Mouse (Mus musculus): ENCODE data around the gene Ppp1r26.

Ppp1r26 gene

DNA sequence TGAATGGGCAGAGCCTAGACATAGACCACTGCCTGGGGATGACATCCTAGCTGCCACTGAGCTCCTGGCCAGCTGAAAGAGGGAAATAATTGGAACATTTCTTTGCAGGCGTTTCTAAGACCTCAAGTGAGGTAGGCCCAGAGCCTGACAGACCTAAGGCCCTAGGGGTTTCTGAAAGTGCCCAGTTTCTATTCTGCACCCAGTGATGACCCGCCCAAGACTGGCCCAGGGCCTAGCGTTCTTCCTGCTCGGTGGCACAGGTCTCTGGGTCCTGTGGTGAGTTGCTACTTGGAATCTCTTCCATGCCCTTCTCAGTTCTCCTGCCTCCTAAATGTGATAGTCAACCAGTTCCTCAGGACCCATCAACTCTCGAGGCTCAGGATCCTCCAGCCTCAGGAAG is 51.0 kb downstream of the Ppp1r26 start:
- DNase-seq (ENCODE audit: low spot score) = no peak

DNA sequence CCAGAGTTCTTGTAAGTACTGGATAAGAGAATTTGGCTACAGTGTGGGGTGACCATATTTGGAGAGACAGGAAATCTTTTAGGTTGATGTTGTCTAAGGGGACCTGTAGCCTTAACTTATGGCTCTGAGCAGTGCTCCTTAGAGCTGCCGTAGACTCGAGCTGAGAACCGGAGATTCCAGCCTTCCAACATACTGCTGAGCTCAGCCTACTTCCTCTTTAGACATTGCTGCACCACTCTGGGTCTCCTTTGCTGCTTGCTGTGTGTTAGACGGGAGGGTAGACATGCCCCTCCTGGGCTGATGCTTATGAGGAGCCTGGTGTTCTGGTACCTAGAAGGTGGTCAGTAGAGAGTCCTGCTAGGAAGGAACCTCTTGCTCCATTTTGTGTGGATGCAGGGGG is 51.8 kb downstream of the Ppp1r26 start:
- DNase-seq (ENCODE audit: low spot score) = no peak

DNA sequence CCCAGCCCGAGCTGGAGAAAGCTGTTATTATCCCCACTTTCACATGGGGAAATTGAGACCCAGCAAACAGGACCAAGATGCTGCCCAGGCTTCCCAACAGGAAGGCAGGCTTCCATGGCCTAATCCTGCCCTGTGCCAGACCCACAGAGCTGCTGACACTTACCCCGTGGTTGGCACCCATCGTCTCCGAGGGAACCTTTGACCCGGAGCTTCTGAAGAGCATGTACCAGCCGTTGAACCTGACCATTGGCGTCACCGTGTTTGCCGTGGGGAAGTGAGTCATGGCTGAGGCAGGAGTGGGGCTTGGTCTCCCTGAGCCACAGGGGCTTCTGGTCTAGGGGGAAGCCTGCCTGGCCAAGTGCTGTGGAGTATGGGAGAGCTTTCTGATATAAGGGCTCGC is 56.4 kb downstream of the Ppp1r26 start:
- DNase-seq (ENCODE audit: low spot score) = no peak

DNA sequence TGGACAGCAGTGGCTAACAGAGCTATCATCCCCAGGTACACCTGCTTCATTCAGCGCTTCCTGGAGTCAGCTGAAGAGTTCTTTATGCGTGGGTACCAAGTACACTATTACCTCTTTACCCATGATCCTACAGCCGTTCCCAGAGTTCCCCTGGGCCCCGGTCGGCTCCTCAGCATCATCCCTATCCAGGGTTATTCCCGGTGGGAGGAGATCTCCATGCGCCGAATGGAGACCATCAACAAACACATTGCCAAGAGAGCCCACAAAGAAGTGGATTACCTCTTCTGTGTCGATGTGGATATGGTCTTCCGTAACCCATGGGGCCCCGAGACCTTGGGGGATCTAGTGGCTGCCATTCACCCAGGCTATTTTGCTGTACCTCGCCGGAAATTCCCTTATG is 58.1 kb downstream of the Ppp1r26 start:
- DNase-seq (ENCODE audit: low spot score) = no peak

Data from left cerebral cortex, adult 11 months (tissue).